Mouse (Mus musculus) kidney, postnatal 25 days (tissue): ENCODE results near the gene Swi5.

ENCODE experiments used
- DNase-seq, 2 experiments: peaks; one replicate each; pipeline ENCODE4 v3.0.0; 2021; ENCODE audit warnings: mixed read lengths in 2 of 2

Gene Swi5

GRCm38 (mm10) chr2:32260635-32261034 lies 27.2 kb downstream of the Swi5 start:
- DNase-seq: peak; percentile 51 to 77

GRCm38 (mm10) chr2:32259657-32260417 lies 28.0 kb downstream of the Swi5 start, which contains the start of gene Uck1:
Uck1 (minus strand) TSS chr2:32260159.
- peak; percentile 92 to 96 for DNase-seq

- peak; percentile 59 to 86 for DNase-seq
These were observed 28.9 kb downstream of the Swi5 start for GRCm38 (mm10) chr2:32258887-32259533.

- DNase-seq: no peak
These were observed 31.6 kb downstream of the Swi5 start for GRCm38 (mm10) chr2:32256273-32256672.

- no peak for DNase-seq
These were observed 33.3 kb downstream of the Swi5 start for GRCm38 (mm10) chr2:32254563-32254962.

GRCm38 (mm10) chr2:32253352-32253751 lies 34.5 kb downstream of the Swi5 start:
- no peak for DNase-seq

- DNase-seq: no peak
These were observed 35.2 kb downstream of the Swi5 start for GRCm38 (mm10) chr2:32252658-32253057.

GRCm38 (mm10) chr2:32251791-32252527 lies 35.9 kb downstream of the Swi5 start:
- peak; percentile 35 to 66 for DNase-seq

- peak in 1 of 2 experiments; percentile 76 for DNase-seq
These were observed 39.2 kb downstream of the Swi5 start for GRCm38 (mm10) chr2:32248377-32249361.

GRCm38 (mm10) chr2:32246741-32247140 lies 41.1 kb downstream of the Swi5 start:
- no peak for DNase-seq

- no peak for DNase-seq
These were observed 44.9 kb downstream of the Swi5 start for GRCm38 (mm10) chr2:32242986-32243385.

- DNase-seq: no peak
These were observed 47.3 kb downstream of the Swi5 start for GRCm38 (mm10) chr2:32240591-32240990.

GRCm38 (mm10) chr2:32238708-32239435 lies 49.0 kb downstream of the Swi5 start:
- DNase-seq: no peak

GRCm38 (mm10) chr2:32237571-32237970 lies 50.3 kb downstream of the Swi5 start:
- no peak for DNase-seq

- peak; percentile 62 to 76 for DNase-seq
These were observed 51.0 kb downstream of the Swi5 start for GRCm38 (mm10) chr2:32236760-32237487.

- peak; percentile 90 to 95 for DNase-seq
These were observed 51.8 kb downstream of the Swi5 start, which contains the start of gene Pomt1 for GRCm38 (mm10) chr2:32235886-32236759. Pomt1 (plus strand) TSS chr2:32236590.

- no peak for DNase-seq
These were observed 52.4 kb downstream of the Swi5 start for GRCm38 (mm10) chr2:32235433-32235832.
